Mouse (Mus musculus) forebrain, postnatal 0 days (tissue): ENCODE measurements around the gene Gbe1. TPM values are rescaled to one million over a fixed set of nuclear protein-coding genes. Genes with fewer than 3 reads are reported as not detected.

Source experiments
- ATAC-seq: fragments of 200-750 bp; cut with Nextera tagmentation; 2 replicates; pipeline ENCODE4 v1.8.0; 2017; ENCODE audit warnings: mild to moderate bottlenecking, moderate library complexity
- DNase-seq: peaks from one replicate; pipeline ENCODE4 v3.0.0-alpha.2; 2015
- H3K27ac ChIP-seq: fragments of 300-500 bp; sonication (generic); 2 replicates; pipeline ENCODE4 v1.5.1; 2014; ENCODE audit warnings: low read depth, mild to moderate bottlenecking, antibody characterized with exemption, low read length, moderate library complexity, mixed read lengths
- H3K27me3 ChIP-seq: fragments of 300-500 bp; sonication (generic); 2 replicates; pipeline ENCODE4 v1.6.1; 2014; ENCODE audit warnings: mild to moderate bottlenecking, low read length, mixed read lengths; ENCODE audit not compliant: insufficient read depth
- H3K36me3 ChIP-seq: fragments of 300-500 bp; sonication (generic); 2 replicates; pipeline ENCODE4 v1.6.1; 2014; ENCODE audit warnings: mild to moderate bottlenecking, moderate library complexity; ENCODE audit not compliant: insufficient read depth
- H3K4me1 ChIP-seq: fragments of 300-500 bp; sonication (generic); 2 replicates; pipeline ENCODE4 v1.6.1; 2014; ENCODE audit warnings: antibody characterized with exemption; ENCODE audit not compliant: insufficient read depth
- H3K4me2 ChIP-seq: fragments of 300-500 bp; sonication (generic); 2 replicates; pipeline ENCODE4 v1.6.1; 2014; ENCODE audit warnings: low read depth, mild to moderate bottlenecking, moderate library complexity
- H3K4me3 ChIP-seq: fragments of 300-500 bp; sonication (generic); 2 replicates; pipeline ENCODE4 v1.5.1; 2014; ENCODE audit warnings: low read depth, low read length, mixed read lengths
- H3K9ac ChIP-seq: fragments of 300-500 bp; sonication (generic); 2 replicates; pipeline ENCODE4 v1.6.1; 2014; ENCODE audit warnings: mild to moderate bottlenecking
- H3K9me3 ChIP-seq: fragments of 300-500 bp; sonication (generic); 2 replicates; pipeline ENCODE4 v1.6.1; 2016; ENCODE audit warnings: low read length
- CTCF ChIP-seq: sonication (generic); IDR thresholded peaks from 2 replicates; pipeline ENCODE4 v1.5.1; 2016; ENCODE audit warnings: antibody characterized with exemption, control low read depth, low read depth
- WGBS: fragments of 180-500 bp; shearing (Covaris S2); extraction: QIAGEN DNeasy Blood & Tissue Kit; methylation state at CpG from one replicate; pipeline ENCODE4 v1.1.7; 2014; 5-methylcytosine and 5-hydroxymethylcytosine counted together
- polyA plus RNA-seq: library from polyadenylated mRNA; unstranded; fragments of >200 nt; fragmentation: Nextera tagmentation; extraction: Ambion mirVana; gene quantifications from 2 replicates; pipeline ENCODE4 v1.2.1, GENCODE M21; 2015
- total RNA-seq: library from RNA; depleted of rRNA; stranded (reverse); fragments of >200 nt; gene quantifications from 2 replicates; pipeline ENCODE4 v1.2.3, GENCODE M21; 2014

Gbe1 gene
- total and polyA plus RNA-seq, 2 experiments from 2014 or later: 19.2 to 22.3 TPM

DNA sequence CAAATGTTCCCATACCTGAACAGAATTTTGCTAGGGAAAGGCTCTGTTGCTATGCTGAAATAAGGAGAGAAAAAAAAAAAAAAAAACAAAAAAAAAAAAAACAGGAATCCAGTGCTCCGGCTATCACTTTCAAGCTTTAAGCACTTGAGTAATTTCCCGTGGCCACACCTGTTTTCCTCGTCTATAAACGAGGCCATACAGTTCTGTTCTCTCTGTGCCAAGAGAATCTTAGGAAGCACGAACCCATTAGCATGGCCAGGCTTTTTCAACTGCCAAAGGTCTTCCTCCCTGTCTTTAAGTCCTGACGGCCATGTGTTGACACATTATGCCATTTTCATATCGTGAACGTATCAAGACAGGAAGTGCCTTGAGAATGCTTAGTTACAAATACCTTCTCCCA, 248.8 kb downstream of the Gbe1 start:
- H3K4me1 ChIP-seq: no peaks in the 10 kb centered on the region
- no peak overlapping the region for H3K4me2 ChIP-seq
- no peaks in the 10 kb centered on the region for H3K27me3 ChIP-seq
- WGBS: 77% methylated on average over 8 of the region's 8 CpGs
- H3K9me3 ChIP-seq: no peaks in the 10 kb centered on the region
- H3K4me3 ChIP-seq: no peak overlapping the region
- no peaks in the 10 kb centered on the region for H3K36me3 ChIP-seq
- no peak for ATAC-seq
- TF ChIP-seq CTCF: no peak
- H3K27ac ChIP-seq: no peak overlapping the region
- no peak overlapping the region for H3K9ac ChIP-seq
- no peak for DNase-seq

DNA sequence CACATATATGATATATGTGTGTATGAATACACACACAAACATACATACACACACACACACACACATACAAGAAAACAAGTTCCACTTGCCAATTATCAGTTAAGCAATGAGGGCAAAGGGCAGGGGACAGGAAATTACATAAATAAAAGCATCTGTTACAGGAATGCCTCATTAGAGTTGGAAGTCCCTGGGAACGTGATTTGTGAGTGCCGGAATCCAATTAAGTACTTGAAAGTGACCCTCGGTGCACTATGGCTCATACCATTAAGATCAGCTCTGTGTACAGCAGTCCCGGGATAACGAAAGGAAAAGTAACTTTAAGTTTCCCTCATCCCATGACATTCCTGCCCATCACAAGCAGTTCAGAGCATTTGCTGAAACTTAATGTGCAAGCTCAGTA, 249.7 kb downstream of the Gbe1 start:
- no peak for TF ChIP-seq CTCF
- H3K4me3 ChIP-seq: no peak overlapping the region

DNA sequence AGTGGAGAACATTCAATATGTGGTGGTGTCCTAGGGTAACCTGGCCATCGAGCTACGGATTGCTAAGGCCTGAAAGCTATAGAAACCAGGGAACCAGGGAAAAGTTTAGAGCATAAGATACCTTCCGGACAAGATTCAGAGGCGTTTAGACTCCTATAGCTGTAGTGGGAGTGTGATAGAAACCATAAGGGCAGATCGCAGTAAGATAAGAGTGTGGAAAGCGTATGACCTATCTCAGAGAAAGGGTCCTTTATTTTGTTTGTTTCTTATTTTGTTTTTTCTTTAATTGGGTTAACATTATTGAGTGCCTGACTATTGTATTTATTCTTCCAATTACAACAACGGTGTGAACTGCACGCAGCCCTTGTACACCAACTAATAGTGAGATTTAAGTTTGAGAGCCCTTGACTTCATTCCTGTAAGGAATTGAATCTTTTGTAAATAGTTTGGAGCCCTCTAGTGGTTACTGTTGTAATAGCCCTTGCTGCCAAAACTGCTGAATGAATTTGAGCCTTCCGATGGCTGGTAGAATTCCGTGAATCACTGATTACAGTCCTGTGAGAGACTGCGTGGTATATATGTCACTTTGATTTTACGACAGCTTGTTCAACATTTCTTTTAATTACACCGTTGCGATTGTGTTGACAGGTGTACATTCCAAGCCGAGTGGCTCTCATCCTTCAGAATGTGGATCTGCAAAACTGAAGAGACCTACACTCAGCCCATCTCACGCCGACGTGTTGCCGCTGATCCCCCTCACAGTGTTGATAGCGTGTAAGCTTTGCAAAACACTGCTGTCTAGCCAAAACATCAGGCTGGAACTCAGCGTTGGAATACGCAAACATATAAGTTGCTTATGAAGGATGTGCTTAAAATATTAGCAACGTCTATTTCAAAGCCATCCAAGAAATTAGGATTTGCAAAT, 254.9 kb downstream of the Gbe1 start:
- H3K36me3 ChIP-seq: no peaks in the 10 kb centered on the region
- DNase-seq: peak; percentile 94
- H3K9ac ChIP-seq: no peak overlapping the region
- peak overlapping the region; percentile 17 for H3K4me3 ChIP-seq
- no peak overlapping the region for H3K27ac ChIP-seq
- TF ChIP-seq CTCF: peak; percentile 82
- WGBS: 43% methylated on average over 23 of the region's 23 CpGs
- ATAC-seq: peak; percentile 80
- peak overlapping the region; percentile 33 for H3K4me2 ChIP-seq
- no peaks in the 10 kb centered on the region for H3K27me3 ChIP-seq
- no peaks in the 10 kb centered on the region for H3K9me3 ChIP-seq
- peaks cover 4% of the 10 kb centered on the region; the same call in 1 of the 2 replicates for H3K4me1 ChIP-seq

More for the DNA sequence above, 249.7 kb downstream of the Gbe1 start:
- Histone ChIP-seq H3K9ac (no peak overlapping the region), H3K4me1 (peaks cover 3% of the 10 kb centered on the region; the same call in 1 of the 2 replicates), H3K4me2 (no peak overlapping the region), H3K27me3 (no peaks in the 10 kb centered on the region), H3K36me3 (no peaks in the 10 kb centered on the region), H3K9me3 (no peaks in the 10 kb centered on the region), H3K27ac (no peak overlapping the region)
- WGBS: 46% methylated on average over 5 of the region's 5 CpGs
- ATAC-seq: no peak
- DNase-seq: no peak

DNA sequence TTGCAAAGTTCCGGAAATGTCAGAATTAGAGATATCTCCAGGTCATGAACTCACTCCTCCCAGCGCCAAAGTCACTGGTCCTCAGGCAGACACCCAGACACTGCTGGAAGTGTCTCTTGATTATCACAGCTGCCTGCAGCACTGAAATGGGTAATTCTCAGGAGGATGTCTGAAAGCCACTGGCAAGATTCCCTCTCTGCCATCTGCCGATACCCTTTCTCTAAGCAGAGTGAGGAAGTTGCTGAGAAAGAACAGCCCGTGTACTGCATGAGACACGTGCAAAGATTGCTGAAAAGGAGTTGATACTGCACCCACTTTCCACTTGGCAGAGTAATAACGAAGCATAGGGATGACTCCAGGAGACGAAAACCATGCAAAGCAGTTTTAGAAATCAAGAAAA, 272.2 kb downstream of the Gbe1 start:
- DNase-seq (no peak), ATAC-seq (peak; percentile 88)
- no peak overlapping the region for H3K27ac ChIP-seq
- H3K9ac ChIP-seq: no peak overlapping the region
- H3K4me1 ChIP-seq: no peaks in the 10 kb centered on the region
- TF ChIP-seq CTCF: no peak
- no peaks in the 10 kb centered on the region for H3K27me3 ChIP-seq
- WGBS: 52% methylated on average over 7 of the region's 7 CpGs
- H3K4me2 ChIP-seq: no peak overlapping the region
- no peak overlapping the region for H3K4me3 ChIP-seq
- no peaks in the 10 kb centered on the region for H3K36me3 ChIP-seq
- H3K9me3 ChIP-seq: no peaks in the 10 kb centered on the region

DNA sequence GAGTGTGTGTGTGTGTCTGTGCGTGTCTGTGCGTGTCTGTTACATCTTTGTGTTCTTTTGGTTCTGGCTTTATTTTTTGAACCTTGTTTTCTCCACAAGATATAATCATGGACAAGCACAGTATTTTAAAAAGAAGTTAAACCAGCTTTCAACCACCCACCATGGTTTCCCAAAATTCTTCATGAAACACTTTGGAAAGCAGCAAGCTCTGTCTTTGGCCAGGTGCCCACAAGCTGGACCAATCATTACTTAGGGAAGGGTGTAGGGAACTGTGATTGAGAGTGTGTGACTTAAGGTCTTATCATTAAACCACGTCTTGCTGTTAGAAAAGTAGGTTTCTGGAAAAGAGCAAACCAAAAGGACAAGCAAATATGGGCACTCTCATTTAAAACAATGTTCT, 288.6 kb downstream of the Gbe1 start:
- 90% methylated on average over 3 of the region's 3 CpGs for WGBS
- H3K36me3 ChIP-seq: no peaks in the 10 kb centered on the region
- DNase-seq: no peak
- H3K9ac ChIP-seq: no peak overlapping the region
- no peak for TF ChIP-seq CTCF
- no peak overlapping the region for H3K27ac ChIP-seq
- H3K27me3 ChIP-seq: no peaks in the 10 kb centered on the region
- no peak overlapping the region for H3K4me3 ChIP-seq
- ATAC-seq: no peak
- H3K9me3 ChIP-seq: no peaks in the 10 kb centered on the region
- no peaks in the 10 kb centered on the region for H3K4me1 ChIP-seq
- H3K4me2 ChIP-seq: no peak overlapping the region

DNA sequence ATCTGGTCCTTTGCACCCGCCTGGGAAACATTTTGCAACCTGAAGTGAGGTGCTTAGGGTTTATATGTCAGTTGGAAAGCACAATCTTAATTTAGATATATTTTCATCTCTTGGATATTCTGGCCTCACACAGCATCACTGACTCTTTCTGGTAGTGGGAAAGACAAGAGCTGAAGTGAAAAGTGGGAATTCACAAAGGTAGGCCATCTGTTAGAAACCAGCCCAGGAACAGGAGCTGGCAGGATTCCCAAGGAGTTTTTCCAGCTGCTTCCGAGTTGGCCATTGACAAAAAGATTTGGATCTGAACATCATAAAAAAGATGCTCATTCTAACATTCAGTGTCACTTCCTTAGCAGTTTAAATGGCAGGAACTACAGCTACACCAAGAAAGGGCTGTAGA, 294.6 kb downstream of the Gbe1 start:
- no peaks in the 10 kb centered on the region for H3K4me1 ChIP-seq
- H3K27me3 ChIP-seq: no peaks in the 10 kb centered on the region
- H3K4me2 ChIP-seq: no peak overlapping the region
- TF ChIP-seq CTCF: no peak
- DNase-seq: no peak
- WGBS: 51% methylated on average over 2 of the region's 2 CpGs
- H3K27ac ChIP-seq: no peak overlapping the region
- no peak overlapping the region for H3K4me3 ChIP-seq
- ATAC-seq: no peak
- H3K9ac ChIP-seq: no peak overlapping the region
- H3K9me3 ChIP-seq: no peaks in the 10 kb centered on the region
- H3K36me3 ChIP-seq: no peaks in the 10 kb centered on the region

DNA sequence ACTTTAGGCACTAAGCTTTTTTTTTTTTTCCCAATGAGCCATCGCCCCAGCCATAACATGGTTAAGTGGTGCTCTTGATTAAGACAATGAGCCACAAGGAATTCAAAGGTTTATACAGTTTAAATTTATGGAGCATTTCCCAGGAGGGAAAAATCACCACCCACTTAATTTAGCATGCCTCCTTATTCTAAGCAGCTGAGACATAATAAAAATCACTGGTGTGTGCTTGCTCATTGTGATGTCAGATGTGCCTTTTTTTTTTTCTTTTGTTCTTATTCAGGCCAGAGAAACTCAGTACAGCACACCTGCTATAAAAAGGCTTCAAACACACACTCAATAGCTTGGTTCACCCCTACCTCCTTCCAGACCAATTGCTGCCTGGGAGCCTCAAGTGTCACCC, 303.9 kb downstream of the Gbe1 start:
- no peak overlapping the region for H3K4me3 ChIP-seq
- H3K9me3 ChIP-seq: no peaks in the 10 kb centered on the region
- DNase-seq (no peak), ATAC-seq (no peak)
- 69% methylated on average over 1 of the region's 1 CpGs for WGBS
- no peak overlapping the region for H3K27ac ChIP-seq
- no peaks in the 10 kb centered on the region for H3K4me1 ChIP-seq
- no peaks in the 10 kb centered on the region for H3K36me3 ChIP-seq
- no peaks in the 10 kb centered on the region for H3K27me3 ChIP-seq
- H3K9ac ChIP-seq: no peak overlapping the region
- H3K4me2 ChIP-seq: no peak overlapping the region
- no peak for TF ChIP-seq CTCF
